Mouse (Mus musculus) heart, embryonic 14.5 days (tissue): ENCODE results near the gene AI597479. TPM values are rescaled to one million over a fixed set of nuclear protein-coding genes. Genes with fewer than 3 reads are reported as not detected.

Experiments used
- ATAC-seq: fragments of 200-750 bp; cut with Nextera tagmentation; 2 replicates; pipeline ENCODE4 v1.8.0; 2017; ENCODE audit warnings: low read depth, moderate TSS enrichment; ENCODE audit not compliant: insufficient number of reproducible peaks, insufficient read depth, low FRiP score
- H3K27ac ChIP-seq, 2 experiments: fragments of 200-500 bp in 1 of 2; fragments of 300-500 bp in 1 of 2; sonication (generic) in 1 of 2; replicated peaks in 1 of 2; 2 replicates each; pipeline ENCODE4 v1.5.1; 2012 to 2014; ENCODE audit warnings: low read depth in 2 of 2, low read length in 2 of 2, control low read depth in 1 of 2, mild to moderate bottlenecking in 1 of 2, mixed read lengths in 1 of 2; ENCODE audit not compliant: control insufficient read depth in 1 of 2, insufficient read depth in 1 of 2
- H3K27me3 ChIP-seq: fragments of 300-500 bp; sonication (generic); 2 replicates; pipeline ENCODE4 v1.6.1; 2014; ENCODE audit warnings: mild to moderate bottlenecking, low read length, control low read depth; ENCODE audit not compliant: control insufficient read depth, insufficient read depth
- H3K36me3 ChIP-seq: fragments of 300-500 bp; sonication (generic); 2 replicates; pipeline ENCODE4 v1.6.1; 2014; ENCODE audit warnings: mild to moderate bottlenecking, control low read depth, low read length, mixed read lengths; ENCODE audit not compliant: control insufficient read depth, insufficient read depth
- H3K4me1 ChIP-seq, 2 experiments: fragments of 200-500 bp in 1 of 2; fragments of 300-500 bp in 1 of 2; sonication (generic) in 1 of 2; 2 replicates each; pipeline ENCODE4 v1.6.1; 2012 to 2014; ENCODE audit warnings: low read length in 2 of 2, control low read depth in 1 of 2, mixed read lengths in 1 of 2; ENCODE audit not compliant: control insufficient read depth in 2 of 2, insufficient read depth in 2 of 2
- H3K4me2 ChIP-seq: fragments of 300-500 bp; sonication (generic); 2 replicates; pipeline ENCODE4 v1.6.1; 2014; ENCODE audit warnings: mild to moderate bottlenecking, low read length
- H3K4me3 ChIP-seq, 2 experiments: fragments of 200-500 bp in 1 of 2; fragments of 300-500 bp in 1 of 2; sonication (generic) in 1 of 2; 2 replicates each; pipeline ENCODE4 v1.5.1; 2012 to 2014; ENCODE audit warnings: low read length in 2 of 2, mild to moderate bottlenecking in 2 of 2, control low read depth in 1 of 2, low read depth in 1 of 2, moderate library complexity in 1 of 2; ENCODE audit not compliant: control insufficient read depth in 1 of 2, insufficient read depth in 1 of 2
- H3K9ac ChIP-seq: fragments of 300-500 bp; sonication (generic); 2 replicates; pipeline ENCODE4 v1.6.1; 2014; ENCODE audit warnings: mild to moderate bottlenecking, low read length
- H3K9me3 ChIP-seq: fragments of 300-500 bp; sonication (generic); 2 replicates; pipeline ENCODE4 v1.6.1; 2016; ENCODE audit warnings: low read length, control low read depth; ENCODE audit not compliant: control insufficient read depth
- WGBS: fragments of 180-500 bp; shearing (Covaris S2); extraction: QIAGEN DNeasy Blood & Tissue Kit; methylation state at CpG from one replicate; pipeline ENCODE4 v1.1.7; 2014; 5-methylcytosine and 5-hydroxymethylcytosine counted together
- polyA plus RNA-seq: library from polyadenylated mRNA; unstranded; fragments of >200 nt; fragmentation: Nextera tagmentation; extraction: Ambion mirVana; gene quantifications from 2 replicates; pipeline ENCODE4 v1.2.1, GENCODE M21; 2014

The AI597479 gene
- 20.4 and 23.5 TPM in 2 replicates for polyA plus RNA-seq

DNA sequence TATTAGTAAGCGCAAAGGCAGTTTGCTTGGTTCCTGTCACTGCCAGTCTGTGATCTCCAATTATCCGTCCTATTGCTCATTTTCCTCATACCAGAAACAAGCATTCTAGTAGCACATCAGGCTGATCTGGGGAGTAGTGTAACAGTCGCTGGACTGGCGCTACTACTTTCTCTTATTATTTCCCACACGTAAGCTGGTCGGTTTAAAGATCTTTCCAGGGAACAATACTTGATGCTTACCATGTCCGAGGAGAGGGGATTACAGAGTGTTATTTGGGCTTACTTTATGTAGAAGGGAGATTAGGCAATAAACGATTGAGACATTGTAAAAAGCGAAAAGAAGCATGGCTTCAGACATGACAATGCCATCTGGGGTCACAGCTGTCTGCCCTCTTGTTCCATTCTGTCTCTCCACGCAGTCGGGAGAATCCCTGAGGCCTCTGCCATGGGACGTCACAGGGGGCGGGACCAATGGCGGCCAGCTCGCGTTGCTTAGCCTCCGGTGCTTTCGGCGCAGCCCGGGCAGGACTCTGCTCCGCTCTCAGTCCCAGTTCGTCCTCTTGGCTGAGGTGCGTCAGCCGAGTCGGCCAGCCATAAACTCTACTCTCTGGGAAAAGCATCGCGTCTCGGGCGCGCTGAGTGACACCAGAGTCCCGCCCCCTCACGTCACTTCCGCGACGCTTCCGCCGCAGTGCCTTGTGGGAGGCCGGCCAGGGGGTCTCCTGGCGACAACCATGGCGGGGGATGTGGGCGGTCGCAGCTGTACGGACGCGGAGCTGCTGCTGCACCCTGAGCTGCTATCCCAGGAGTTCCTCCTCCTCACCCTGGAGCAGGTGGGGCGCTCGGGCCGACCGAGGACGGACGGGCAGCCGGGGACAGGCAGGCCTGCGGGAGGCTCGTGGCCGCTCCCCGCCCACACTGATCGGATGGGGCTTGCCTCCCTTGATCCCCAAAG lies at the start of gene AI597479, which contains the start of gene Tgfbrap1:
Gene AI597479 (plus strand): TSS at position 680 of the 954 bp plus-strand sequence.
Gene Tgfbrap1 (minus strand): TSS at position 607 of the 954 bp plus-strand sequence.
- peak; percentile 96 for ATAC-seq
- Histone ChIP-seq H3K9ac (peak within 1 kb of the TSS; percentile 97), H3K9me3 (no peaks in the 10 kb centered on the region), H3K36me3 (peaks cover 29% of the 10 kb centered on the region), H3K4me1 (peaks cover 2 to 14% of the 10 kb centered on the region in 2 experiments; a peak in 3 of 4 replicates), H3K27me3 (no peaks in the 10 kb centered on the region), H3K27ac (peak within 1 kb of the TSS; percentile 99), H3K4me2 (peak within 1 kb of the TSS; percentile 89), H3K4me3 (peak within 1 kb of the TSS; percentile 81 to 99)
- WGBS = under 1% methylated on average over 57 of the region's 57 CpGs

DNA sequence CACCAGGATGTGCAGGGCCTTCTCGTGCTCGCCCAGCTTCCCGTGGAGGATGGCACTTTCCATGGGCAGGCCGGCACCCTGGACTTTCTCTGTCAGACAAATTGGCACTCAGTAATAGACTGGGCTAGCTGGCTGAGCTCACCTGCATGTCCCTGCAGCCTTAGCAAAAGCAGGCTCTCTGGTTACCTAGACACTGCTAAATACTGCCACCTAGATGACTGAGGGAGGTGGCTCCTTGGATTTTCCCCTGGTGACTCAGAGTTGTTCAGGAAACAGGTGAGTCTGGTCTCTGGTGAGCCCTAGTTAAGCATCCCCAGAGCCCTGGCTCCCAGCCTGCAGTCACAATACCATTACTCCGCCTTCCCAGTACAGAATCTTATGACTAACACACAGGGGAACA lies 46.6 kb upstream of the AI597479 start:
- WGBS = 91% methylated on average over 5 of the region's 5 CpGs
- no peaks in the 10 kb centered on the region for H3K27me3 ChIP-seq
- no peak overlapping the region for H3K27ac ChIP-seq
- no peak overlapping the region for H3K9ac ChIP-seq
- no peaks in the 10 kb centered on the region for H3K9me3 ChIP-seq
- no peak overlapping the region for H3K4me3 ChIP-seq
- H3K36me3 ChIP-seq = peaks cover 67% of the 10 kb centered on the region
- H3K4me2 ChIP-seq = no peak overlapping the region
- H3K4me1 ChIP-seq = no peaks in the 10 kb centered on the region
- no peak for ATAC-seq

DNA sequence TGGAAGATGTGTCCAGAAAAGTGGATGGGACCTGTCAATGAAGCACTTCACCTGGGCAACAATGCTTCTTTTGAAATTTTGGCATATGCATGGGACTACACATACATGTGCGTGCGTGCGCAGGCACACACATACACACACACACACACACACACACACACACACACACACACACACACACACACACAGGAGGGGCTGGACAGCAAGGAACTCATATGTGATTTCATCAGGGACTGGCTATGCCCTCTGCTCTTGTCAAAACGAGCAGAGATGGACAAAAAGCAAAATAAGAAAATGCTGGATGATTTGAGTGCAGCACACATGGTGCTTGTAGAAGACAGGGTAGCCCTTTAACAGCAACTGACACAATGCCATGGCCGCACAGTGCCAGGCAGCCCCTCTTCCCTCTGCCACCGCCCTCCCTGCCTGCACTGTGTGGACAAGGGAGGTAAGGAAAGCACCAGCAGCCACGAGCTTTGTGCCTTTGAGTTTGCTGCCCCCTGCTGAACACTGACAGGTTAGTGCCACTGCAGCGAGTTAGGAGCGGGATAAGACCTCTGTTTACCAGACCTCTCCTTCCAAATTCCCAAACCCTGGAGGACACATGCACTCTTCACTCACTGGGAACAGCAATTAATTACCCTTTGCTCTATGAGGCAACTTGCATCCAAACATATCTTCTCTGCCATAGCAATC lies 32.7 kb upstream of the AI597479 start:
- Histone ChIP-seq H3K9me3 (no peaks in the 10 kb centered on the region), H3K4me1 (no peaks in the 10 kb centered on the region), H3K4me3 (no peak overlapping the region), H3K4me2 (no peak overlapping the region), H3K9ac (no peak overlapping the region), H3K27ac (no peak overlapping the region), H3K36me3 (peaks cover 58% of the 10 kb centered on the region), H3K27me3 (no peaks in the 10 kb centered on the region)
- no peak; the same call in 1 of the 2 replicates for ATAC-seq
- 50% methylated on average over 9 of the region's 9 CpGs for WGBS

DNA sequence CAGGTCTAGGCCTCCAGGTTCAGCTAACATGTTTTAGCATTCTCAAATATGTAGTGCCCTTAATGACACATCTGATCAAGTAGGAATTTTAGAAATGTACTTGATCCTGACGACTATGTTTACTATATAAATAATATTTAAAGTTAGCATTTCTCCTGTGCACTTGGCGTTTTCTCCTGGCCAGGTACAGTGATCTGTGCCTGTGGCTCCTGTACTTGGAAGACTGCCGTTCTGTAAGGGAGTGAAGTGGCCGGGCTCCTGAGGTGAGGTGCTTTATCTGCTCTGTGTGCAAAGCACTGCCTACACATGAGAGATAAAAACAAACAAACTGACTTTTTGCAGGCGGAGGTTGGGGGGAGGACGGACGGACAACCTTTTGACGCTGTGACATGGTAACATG lies 31.9 kb upstream of the AI597479 start:
- no peak overlapping the region for H3K27ac ChIP-seq
- H3K27me3 ChIP-seq = no peaks in the 10 kb centered on the region
- H3K9ac ChIP-seq = no peak overlapping the region
- no peak overlapping the region for H3K4me3 ChIP-seq
- no peak for ATAC-seq
- no peaks in the 10 kb centered on the region for H3K4me1 ChIP-seq
- no peaks in the 10 kb centered on the region for H3K9me3 ChIP-seq
- H3K4me2 ChIP-seq = no peak overlapping the region
- WGBS = 86% methylated on average over 8 of the region's 8 CpGs
- peaks cover 58% of the 10 kb centered on the region for H3K36me3 ChIP-seq

DNA sequence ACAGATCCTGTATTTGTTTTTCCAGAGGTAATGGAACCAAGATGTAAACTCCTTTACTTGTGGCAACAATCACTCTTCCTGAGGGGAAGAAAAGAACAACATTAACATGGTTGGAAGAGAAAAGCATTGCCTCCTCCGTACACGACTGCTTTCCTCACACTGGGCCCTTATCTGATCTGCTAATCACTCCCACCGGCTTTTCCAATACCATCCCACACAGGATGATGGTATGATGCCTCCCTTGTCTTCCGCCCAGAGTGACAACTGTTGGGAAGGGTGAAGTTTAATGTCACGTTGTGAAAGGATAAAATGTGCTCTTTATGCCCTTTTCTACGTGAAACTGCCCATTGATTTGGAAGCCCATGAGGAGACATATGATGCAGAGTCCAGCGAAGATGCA lies 31.0 kb upstream of the AI597479 start:
- Histone ChIP-seq H3K36me3 (peaks cover 60% of the 10 kb centered on the region), H3K4me2 (no peak overlapping the region), H3K9ac (no peak overlapping the region), H3K9me3 (no peaks in the 10 kb centered on the region), H3K27ac (no peak overlapping the region), H3K4me1 (no peaks in the 10 kb centered on the region), H3K27me3 (no peaks in the 10 kb centered on the region), H3K4me3 (no peak overlapping the region)
- WGBS = 55% methylated on average over 7 of the region's 7 CpGs
- no peak for ATAC-seq

DNA sequence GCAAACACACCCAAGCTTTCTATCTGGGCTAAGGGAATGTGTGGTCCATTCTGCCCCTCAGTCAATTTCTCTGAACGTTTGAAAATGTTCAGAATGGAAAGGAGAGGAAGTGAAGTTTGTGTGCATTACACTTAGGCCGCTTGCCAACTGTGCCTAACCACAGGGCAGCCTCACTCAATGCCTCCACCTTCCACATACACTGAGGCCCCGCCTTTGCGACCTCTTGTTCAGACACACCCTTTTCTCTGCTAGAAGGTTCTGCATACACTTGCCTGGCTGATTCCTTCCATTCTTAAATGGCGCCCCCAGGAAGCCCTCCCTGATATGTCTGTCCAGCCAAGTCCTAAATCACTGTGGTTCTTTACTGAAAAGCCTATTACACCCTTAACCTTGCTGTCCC lies 27.8 kb upstream of the AI597479 start:
- Histone ChIP-seq H3K27ac (no peak overlapping the region), H3K9ac (no peak overlapping the region), H3K4me3 (no peak overlapping the region), H3K9me3 (no peaks in the 10 kb centered on the region), H3K4me1 (no peaks in the 10 kb centered on the region), H3K4me2 (no peak overlapping the region), H3K27me3 (no peaks in the 10 kb centered on the region), H3K36me3 (peaks cover 61% of the 10 kb centered on the region)
- WGBS = 84% methylated on average over 5 of the region's 5 CpGs
- ATAC-seq = no peak

DNA sequence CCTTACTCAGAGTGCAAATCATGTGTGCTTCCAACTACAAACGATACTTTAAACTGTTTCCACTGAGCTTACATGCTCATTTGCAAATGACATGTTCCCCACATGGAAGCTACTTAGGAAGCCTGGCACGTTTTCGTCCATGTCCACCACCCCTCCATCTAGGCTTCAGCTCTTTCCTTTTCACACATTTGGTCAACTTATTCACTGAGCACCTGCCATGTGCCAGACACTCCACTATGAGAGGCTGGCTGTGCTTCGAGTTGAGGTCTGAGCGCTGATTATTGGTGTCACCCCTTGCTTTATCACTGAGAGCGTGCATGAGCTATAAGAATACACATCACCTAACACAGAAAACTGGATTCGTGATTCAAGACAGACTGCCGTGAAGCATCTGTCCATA lies 26.5 kb upstream of the AI597479 start:
- Histone ChIP-seq H3K4me1 (no peaks in the 10 kb centered on the region), H3K36me3 (peaks cover 57% of the 10 kb centered on the region), H3K4me2 (no peak overlapping the region), H3K9me3 (no peaks in the 10 kb centered on the region), H3K27ac (no peak overlapping the region), H3K4me3 (no peak overlapping the region), H3K27me3 (no peaks in the 10 kb centered on the region), H3K9ac (no peak overlapping the region)
- ATAC-seq = no peak
- 90% methylated on average over 8 of the region's 8 CpGs for WGBS
